Comparison of ENCODE assay signal across 17 mouse cellular contexts in genomic region chr7:49029282-49030012, GRCm38 (mm10).
DNase-seq lines count a peak whose midpoint lies in the region; ATAC-seq and TF ChIP-seq lines count a peak whose summit lies in the region.
"Had no signal": no experiment of that assay in that cellular context is flagged by ENCODE, and none has a peak within 500 bp of the region (broad histone marks: within the 10 kb centered on the region; RNA-seq: fewer than 3 reads in every experiment).

No protein-coding gene starts in this region.

- no peak for DNase-seq in heart, postnatal 4 days
- peak; percentile 20 for DNase-seq in Patski (ENCODE audit: low read depth, low spot score)
- no peak for DNase-seq in hindbrain, embryonic 11.5 days (ENCODE audit: low spot score)
- no peak for DNase-seq in midbrain, embryonic 14.5 days
- DNase-seq in B cell, adult 2 months, result no peak
- DNase-seq in testis, postnatal 10 days (ENCODE audit: low spot score), result no peak
- DNase-seq: cerebellum, adult 8-10 months; liver, embryonic 13.5 days; lung, postnatal 14 days; right cerebral cortex, postnatal 25 days had no signal

- H3K9me3 ChIP-seq in heart, embryonic 11.5 days (replicated peaks; ENCODE audit: control insufficient read depth, low read length), result no peaks in the 10 kb centered on the region
- no peaks in the 10 kb centered on the region for H3K9me3 ChIP-seq in hindbrain, embryonic 11.5 days (ENCODE audit: control insufficient read depth, low read length)
- H3K9me3 ChIP-seq in midbrain, embryonic 14.5 days (ENCODE audit: control insufficient read depth, low read length), result no peaks in the 10 kb centered on the region
- H3K9me3 ChIP-seq: forebrain, embryonic 10.5 days; heart, embryonic 12.5 days; kidney, embryonic 15.5 days; limb, embryonic 10.5 days; liver, embryonic 13.5 days had no signal

- H3K9ac ChIP-seq in heart, embryonic 11.5 days (ENCODE audit: low read depth, low read length), result no peak overlapping the region
- no peak overlapping the region for H3K9ac ChIP-seq in hindbrain, embryonic 11.5 days (ENCODE audit: low read depth, low read length)
- no peak overlapping the region for H3K9ac ChIP-seq in midbrain, embryonic 14.5 days (replicated peaks; ENCODE audit: low read length)
- H3K9ac ChIP-seq: heart, embryonic 12.5 days; kidney, embryonic 15.5 days; liver, embryonic 13.5 days had no signal

- no peak overlapping the region for H3K4me3 ChIP-seq in heart, embryonic 11.5 days (ENCODE audit: low read depth, low read length)
- H3K4me3 ChIP-seq in hindbrain, embryonic 11.5 days (ENCODE audit: low read depth, low read length), result no peak overlapping the region
- H3K4me3 ChIP-seq in midbrain, embryonic 14.5 days (replicated peaks; ENCODE audit: low read depth, low read length), result no peak overlapping the region
- H3K4me3 ChIP-seq: forebrain, embryonic 10.5 days; heart, embryonic 12.5 days; kidney, embryonic 15.5 days; limb, embryonic 10.5 days; liver, embryonic 13.5 days had no signal

- ATAC-seq in heart, embryonic 11.5 days (replicated peaks; ENCODE audit: insufficient number of reproducible peaks, low FRiP score, low TSS enrichment), result no peak
- ATAC-seq in Patski, result peak; percentile 66
- ATAC-seq in hindbrain, embryonic 11.5 days (ENCODE audit: low FRiP score), result peak; percentile 71
- no peak for ATAC-seq in midbrain, embryonic 14.5 days (ENCODE audit: low FRiP score, low TSS enrichment)
- ATAC-seq: CD4-positive, CD25-positive, alpha-beta regulatory T cell, adult 4 months; inflammation-experienced regulatory T-cells, adult 6 months had no signal

- in situ Hi-C loops in Patski (cut with MboI; ENCODE audit: low pct_unique_long_range_greater_than_20kb), result no loop called here

- no peak overlapping the region for H3K4me2 ChIP-seq in heart, embryonic 11.5 days
- no peak overlapping the region for H3K4me2 ChIP-seq in hindbrain, embryonic 11.5 days (replicated peaks; ENCODE audit: low read depth, low read length)
- H3K4me2 ChIP-seq in midbrain, embryonic 14.5 days (ENCODE audit: low read length), result no peak overlapping the region
- H3K4me2 ChIP-seq: heart, embryonic 12.5 days; kidney, embryonic 15.5 days; liver, embryonic 13.5 days had no signal

- H3K36me3 ChIP-seq in heart, embryonic 11.5 days (ENCODE audit: control insufficient read depth, insufficient read depth, low read length), result no peaks in the 10 kb centered on the region
- no peaks in the 10 kb centered on the region for H3K36me3 ChIP-seq in hindbrain, embryonic 11.5 days (ENCODE audit: control insufficient read depth, insufficient read depth, low read length)
- H3K36me3 ChIP-seq in midbrain, embryonic 14.5 days (ENCODE audit: control insufficient read depth, insufficient read depth, low read length), result no peaks in the 10 kb centered on the region
- H3K36me3 ChIP-seq: forebrain, embryonic 10.5 days; heart, embryonic 12.5 days; kidney, embryonic 15.5 days; limb, embryonic 10.5 days; liver, embryonic 13.5 days had no signal

- H3K4me1 ChIP-seq in heart, embryonic 11.5 days (ENCODE audit: control insufficient read depth, insufficient read depth, low read length), result peaks cover 6% of the 10 kb centered on the region
- H3K4me1 ChIP-seq in hindbrain, embryonic 11.5 days (replicated peaks; ENCODE audit: control insufficient read depth, insufficient read depth, low read length), result peaks cover 5% of the 10 kb centered on the region; the same call in 1 of the 2 replicates
- peaks cover 23% of the 10 kb centered on the region for H3K4me1 ChIP-seq in midbrain, embryonic 14.5 days (ENCODE audit: control insufficient read depth, insufficient read depth, low read length)
- H3K4me1 ChIP-seq: limb, embryonic 10.5 days; liver, embryonic 13.5 days had no signal

- no peak for TF ChIP-seq CTCF in Patski (IDR thresholded peaks at IDR 0.05)

- CTCF ChIA-PET in Patski (lab: Charles Lee), result interaction anchor here (1.0 to 1.6 kb wide), 2 partner anchors 46 to 96 kb away, joined by 3 read pairs; no protein-coding TSS in a partner anchor

- no peaks in the 10 kb centered on the region for H3K27me3 ChIP-seq in heart, embryonic 11.5 days (ENCODE audit: control insufficient read depth, insufficient read depth, low read length)
- no peaks in the 10 kb centered on the region for H3K27me3 ChIP-seq in Patski
- no peaks in the 10 kb centered on the region for H3K27me3 ChIP-seq in hindbrain, embryonic 11.5 days (ENCODE audit: control insufficient read depth, insufficient read depth, low read length)
- H3K27me3 ChIP-seq in midbrain, embryonic 14.5 days (ENCODE audit: control insufficient read depth, insufficient read depth, low read length), result no peaks in the 10 kb centered on the region
- H3K27me3 ChIP-seq: heart, embryonic 12.5 days; kidney, embryonic 15.5 days; liver, embryonic 13.5 days had no signal

- POLR2A ChIA-PET in Patski (lab: Charles Lee), result no interaction called here

- 0 out of 2 replicates have a peak overlapping the region, but pooled peaks have one; percentile 5 for H3K27ac ChIP-seq in heart, embryonic 11.5 days (ENCODE audit: low read depth, low read length)
- 0 out of 2 replicates have a peak overlapping the region, but pooled peaks have one; percentile 56 for H3K27ac ChIP-seq in hindbrain, embryonic 11.5 days (ENCODE audit: low read depth, low read length)
- 0 out of 2 replicates have a peak overlapping the region, but pooled peaks have one; percentile 8 for H3K27ac ChIP-seq in midbrain, embryonic 14.5 days (replicated peaks; ENCODE audit: low read depth, low read length)
- H3K27ac ChIP-seq: forebrain, embryonic 10.5 days; kidney, embryonic 15.5 days; limb, embryonic 10.5 days; liver, embryonic 13.5 days had no signal

- 39% methylated on average over 10 of the region's 10 CpGs for WGBS in heart, embryonic 11.5 days (ENCODE audit: insufficient replicate concordance)
- WGBS in hindbrain, embryonic 11.5 days, result 43% methylated on average over 10 of the region's 10 CpGs
- 36% methylated on average over 10 of the region's 10 CpGs for WGBS in midbrain, embryonic 14.5 days

Comparison
In these comparisons a context has a peak if more than half of its experiments do, and no peak if none do; other contexts are left out.
1. ATAC-seq: peak in Patski (single experiment) and hindbrain, embryonic 11.5 days (single experiment); none in heart, embryonic 11.5 days (single experiment) and midbrain, embryonic 14.5 days (single experiment).
2. H3K27ac ChIP-seq: peak in every context shown above with its lines; median percentile 56 in hindbrain, embryonic 11.5 days; 8 in midbrain, embryonic 14.5 days; 5 in heart, embryonic 11.5 days.